Mouse (Mus musculus): ENCODE measurements at regions not wholly inside any gene's neighbourhood (a gene's known extent, or its start where the extent isn't known, plus 50 kb on each side); places are given as distances from the start of the nearest gene placed in this dataset.

- intact Hi-C loops (cut with DNase I), result no loop called here
- H3K4me3 ChIP-seq, result no peak overlapping the region
- H3K27ac ChIP-seq, result no peak overlapping the region
- DNase-seq, result no peak
- no peak for TF ChIP-seq CTCF (IDR thresholded peaks at IDR 0.05)
Measured at GRCm38 (mm10) chr3:139780054-139780453, 574.6 kb downstream of the Stpg2 start.

GRCm38 (mm10) chr3:139783406-139783805 is 577.9 kb downstream of the Stpg2 start:
- no peak overlapping the region for H3K27ac ChIP-seq
- no peak for TF ChIP-seq CTCF (IDR thresholded peaks at IDR 0.05)
- no peak overlapping the region for H3K4me3 ChIP-seq
- no peak for DNase-seq
- intact Hi-C loops (cut with DNase I), result no loop called here

DNA sequence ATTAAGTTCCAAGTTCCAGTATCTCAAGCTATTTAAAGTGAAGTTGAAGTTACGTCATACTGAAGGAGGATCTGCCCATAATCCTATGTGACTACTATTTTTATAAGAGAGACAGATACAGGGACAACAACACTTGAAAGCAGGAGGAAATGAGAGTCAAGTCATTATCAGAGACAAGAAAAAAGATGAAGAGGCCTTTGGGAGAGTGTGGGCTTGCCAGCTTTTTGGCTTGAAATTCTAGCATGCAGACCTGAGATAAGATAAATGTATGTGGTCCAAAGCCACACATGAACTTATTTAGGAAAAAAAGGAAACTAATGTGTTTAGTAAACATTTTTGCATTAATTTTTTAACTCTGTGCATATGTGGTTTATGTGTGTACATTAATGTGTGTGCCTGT is 581.0 kb downstream of the Stpg2 start:
- DNase-seq, result no peak
- TF ChIP-seq CTCF (IDR thresholded peaks at IDR 0.05), result no peak
- Histone ChIP-seq H3K4me3 (no peak overlapping the region), H3K27ac (no peak overlapping the region)
- intact Hi-C loops (cut with DNase I), result no loop called here

DNA sequence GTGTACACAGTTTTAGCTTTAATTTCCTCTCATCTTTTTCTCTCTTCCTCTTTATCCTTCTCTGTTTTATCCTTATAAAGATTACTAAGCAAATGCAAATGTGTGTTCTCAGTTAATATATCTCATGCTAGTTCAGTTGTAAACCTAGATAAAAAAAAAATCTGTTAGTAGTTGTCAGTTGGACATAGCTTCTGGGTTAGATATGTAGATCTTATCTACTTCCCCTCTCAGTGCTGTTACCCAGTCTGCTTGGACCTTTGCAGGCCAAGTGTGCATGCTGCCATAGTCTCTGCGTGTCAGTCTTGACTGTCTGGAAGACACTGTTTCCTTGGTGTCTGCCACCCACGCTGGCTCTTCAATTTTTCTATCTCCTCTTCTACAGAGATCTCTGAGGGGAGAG is 583.4 kb downstream of the Stpg2 start:
- intact Hi-C loops (cut with DNase I), result no loop called here
- Histone ChIP-seq H3K4me3 (no peak overlapping the region), H3K27ac (no peak overlapping the region)
- no peak for TF ChIP-seq CTCF (IDR thresholded peaks at IDR 0.05)
- DNase-seq, result no peak

GRCm38 (mm10) chr3:139796685-139797084 is 591.2 kb downstream of the Stpg2 start:
- Histone ChIP-seq H3K4me3 (no peak overlapping the region), H3K27ac (no peak overlapping the region)
- TF ChIP-seq CTCF (IDR thresholded peaks at IDR 0.05), result no peak
- DNase-seq, result no peak
- intact Hi-C loops (cut with DNase I), result no loop called here

- H3K4me3 ChIP-seq, result no peak overlapping the region
- H3K27ac ChIP-seq, result no peak overlapping the region
- no peak for TF ChIP-seq CTCF (IDR thresholded peaks at IDR 0.05)
- no peak for DNase-seq
- intact Hi-C loops (cut with DNase I), result no loop called here
Measured at GRCm38 (mm10) chr3:139799059-139799458, 593.6 kb downstream of the Stpg2 start.

DNA sequence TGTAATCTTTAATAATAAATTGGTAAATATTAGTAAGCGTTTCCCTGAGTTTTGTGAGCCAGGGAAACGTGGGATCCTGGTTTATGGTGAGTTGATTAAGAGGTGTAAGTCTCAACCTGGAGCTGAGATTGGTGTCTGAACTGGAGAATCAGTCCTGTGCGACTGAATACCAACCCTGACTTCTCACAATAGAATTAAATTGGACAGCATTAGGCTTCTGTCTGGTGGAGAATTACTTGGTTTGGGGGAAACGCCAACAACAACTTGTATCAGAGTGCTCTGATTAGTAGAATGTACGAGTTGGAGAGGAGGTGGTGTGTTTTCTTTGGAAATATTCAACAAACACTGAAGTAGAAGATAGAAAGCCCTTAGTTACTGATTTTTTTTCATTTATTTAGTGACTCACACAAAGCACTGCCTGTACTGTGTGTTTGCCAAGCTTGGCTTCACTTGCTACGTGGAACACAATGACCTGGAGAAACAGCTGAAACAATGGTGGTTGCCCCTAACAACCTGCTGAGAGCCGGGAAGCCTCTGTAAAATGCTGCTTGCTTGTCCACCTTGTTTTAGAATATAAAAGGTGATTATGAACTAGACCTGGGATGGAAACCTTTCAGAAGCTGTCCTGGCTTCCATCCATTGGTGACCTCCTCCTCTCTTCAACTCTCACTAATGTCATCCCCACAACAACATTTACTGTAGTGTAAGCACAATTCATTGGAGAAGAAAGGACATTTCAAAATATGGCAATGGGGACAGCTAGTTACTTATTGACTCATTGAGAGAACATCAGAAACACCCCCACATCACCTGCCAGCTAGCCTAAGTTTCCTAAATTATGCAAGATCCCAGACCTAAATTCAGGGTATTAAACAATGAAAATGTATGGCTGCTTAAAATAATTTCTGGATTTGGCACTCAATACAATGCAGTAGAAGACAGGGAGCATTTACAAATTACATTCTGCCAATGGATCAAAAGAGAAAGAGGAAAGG is 597.5 kb downstream of the Stpg2 start:
- peak; percentile 31 for DNase-seq
- Histone ChIP-seq H3K4me3 (no peak overlapping the region), H3K27ac (no peak overlapping the region)
- no peak for TF ChIP-seq CTCF (IDR thresholded peaks at IDR 0.05)
- intact Hi-C loops (cut with DNase I), result no loop called here

DNA sequence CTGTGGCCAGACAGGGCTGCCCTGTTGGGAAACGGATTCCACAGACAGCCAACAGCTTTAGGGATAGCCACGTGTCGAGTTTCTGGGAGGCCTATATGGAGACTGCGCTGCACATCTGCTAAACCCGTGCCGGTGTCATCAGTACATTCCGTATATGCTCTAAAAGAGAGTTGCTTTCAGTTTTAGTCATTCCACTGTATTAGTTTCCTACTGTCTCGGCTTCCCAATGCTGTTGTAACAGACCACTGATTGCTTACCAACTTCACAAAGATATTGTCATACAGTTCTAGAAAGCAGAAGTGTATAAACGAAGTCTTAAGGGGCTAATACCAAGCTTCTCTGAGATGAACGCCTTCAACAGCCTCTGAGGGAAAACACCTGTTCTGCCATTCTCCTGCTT is 622.5 kb downstream of the Stpg2 start:
- no peak for TF ChIP-seq CTCF (IDR thresholded peaks at IDR 0.05)
- Histone ChIP-seq H3K27ac (no peak overlapping the region), H3K4me3 (no peak overlapping the region)
- intact Hi-C loops (cut with DNase I), result no loop called here
- no peak for DNase-seq

- Histone ChIP-seq H3K4me3 (no peak overlapping the region), H3K27ac (no peak overlapping the region)
- intact Hi-C loops (cut with DNase I), result no loop called here
- no peak for DNase-seq
- TF ChIP-seq CTCF (IDR thresholded peaks at IDR 0.05), result no peak
Measured at GRCm38 (mm10) chr3:139828581-139828980, 623.1 kb downstream of the Stpg2 start.

GRCm38 (mm10) chr3:139832599-139832998 is 627.1 kb downstream of the Stpg2 start:
- TF ChIP-seq CTCF (IDR thresholded peaks at IDR 0.05), result no peak
- intact Hi-C loops (cut with DNase I), result no loop called here
- H3K4me3 ChIP-seq, result no peak overlapping the region
- DNase-seq, result no peak
- no peak overlapping the region for H3K27ac ChIP-seq

DNA sequence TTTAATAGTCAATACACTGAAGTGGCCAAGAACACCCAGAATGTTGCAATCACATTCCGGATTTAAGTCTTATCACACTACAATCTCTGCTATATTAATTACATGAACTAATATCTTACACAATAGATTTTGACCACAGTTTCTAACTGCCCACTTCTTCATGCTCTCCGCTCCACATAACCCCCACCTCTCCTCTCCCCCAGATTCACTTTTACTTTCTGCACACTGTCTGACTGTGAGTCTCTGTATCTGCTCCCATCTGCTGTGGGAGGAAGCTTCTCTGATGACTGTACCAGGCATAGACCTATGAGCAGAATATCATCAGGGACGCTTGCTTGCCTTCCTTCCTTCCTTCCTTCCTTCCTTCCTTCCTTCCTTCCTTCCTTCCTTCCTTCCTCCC is 636.5 kb downstream of the Stpg2 start:
- intact Hi-C loops (cut with DNase I), result no loop called here

DNA sequence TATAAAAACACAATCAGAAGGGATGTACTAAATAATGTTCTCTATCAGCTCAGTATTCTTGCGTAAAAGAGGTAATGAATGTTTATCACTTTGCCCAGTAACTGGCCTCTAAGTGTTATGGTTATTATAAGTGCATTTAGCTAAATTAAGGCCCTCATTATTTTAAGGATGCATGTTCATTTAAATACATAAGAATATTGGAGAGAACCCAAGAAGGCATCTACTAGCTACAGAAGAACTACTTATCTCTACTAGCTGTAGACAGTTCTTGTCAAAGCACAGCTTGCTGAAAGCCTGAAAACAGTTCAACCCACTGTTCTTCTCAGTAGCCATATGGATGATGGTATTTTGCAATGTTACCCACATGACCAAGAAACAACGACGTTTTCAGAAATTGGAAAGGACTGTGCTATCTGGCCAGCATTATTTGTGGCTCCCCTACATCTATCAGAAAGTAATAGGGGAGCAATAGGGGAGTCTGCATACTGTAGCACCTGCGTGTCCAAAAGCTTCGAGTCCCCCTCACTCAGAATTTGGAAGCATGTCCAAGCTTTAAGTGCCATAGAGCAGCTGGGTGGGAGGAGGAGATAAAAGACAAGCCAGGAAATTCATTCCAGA is 637.6 kb downstream of the Stpg2 start:
- no peak overlapping the region for H3K27ac ChIP-seq
- H3K4me3 ChIP-seq, result no peak overlapping the region
- no peak for TF ChIP-seq CTCF (IDR thresholded peaks at IDR 0.05)
- no peak for DNase-seq
- intact Hi-C loops (cut with DNase I), result no loop called here

More for the DNA sequence above, 636.5 kb downstream of the Stpg2 start:
- no peak for DNase-seq
- no peak overlapping the region for H3K27ac ChIP-seq
- H3K4me3 ChIP-seq, result no peak overlapping the region
- no peak for TF ChIP-seq CTCF (IDR thresholded peaks at IDR 0.05)

DNA sequence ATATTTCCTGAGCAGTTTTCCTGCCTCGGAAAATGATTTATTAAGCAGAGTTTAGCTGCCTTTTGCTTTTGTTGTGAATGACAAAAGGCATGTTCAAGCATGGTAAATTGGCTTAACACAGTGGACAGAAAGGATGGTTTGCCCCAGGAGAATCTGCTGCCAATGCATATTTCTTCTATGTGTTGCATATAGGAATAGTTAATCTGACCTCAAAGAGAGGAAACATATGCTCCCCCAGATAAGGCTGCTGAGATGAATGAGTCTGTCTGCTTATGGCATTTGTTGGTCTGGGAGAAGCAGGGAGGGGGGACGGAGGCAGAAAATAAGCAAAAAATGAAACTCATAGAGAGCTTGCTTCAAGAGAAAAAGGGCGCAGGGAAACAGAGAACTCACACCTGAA is 638.9 kb downstream of the Stpg2 start:
- Histone ChIP-seq H3K4me3 (no peak overlapping the region), H3K27ac (no peak overlapping the region)
- intact Hi-C loops (cut with DNase I), result no loop called here
- no peak for TF ChIP-seq CTCF (IDR thresholded peaks at IDR 0.05)
- DNase-seq, result no peak

Data from gastrocnemius, adult 2 months (tissue).